Mouse (Mus musculus) lung, postnatal 25 days (tissue): ENCODE data around the gene Dgkh.
"Not testable (repeated sequence)": the region's sequence is repeated elsewhere in the genome, so short reads cannot be mapped to it uniquely, and the experiment has no call there.

ENCODE experiments used
- DNase-seq: peaks from one replicate; pipeline ENCODE4 v3.0.0; 2022; ENCODE audit warnings: low spot score

The Dgkh gene

GRCm38 (mm10) chr14:78732617-78733312, at the start of gene Dgkh:
TSS of gene Dgkh (minus strand) at chr14:78732776.
- peak; percentile 94 for DNase-seq

GRCm38 (mm10) chr14:78777215-78777614, 44.6 kb upstream of the Dgkh start:
- no peak for DNase-seq

GRCm38 (mm10) chr14:78776659-78777058, 44.1 kb upstream of the Dgkh start:
- no peak for DNase-seq

GRCm38 (mm10) chr14:78775699-78776098, 43.1 kb upstream of the Dgkh start:
- DNase-seq: no peak

- no peak for DNase-seq
These were observed 42.6 kb upstream of the Dgkh start for GRCm38 (mm10) chr14:78775226-78775625.

GRCm38 (mm10) chr14:78770457-78770856, 37.9 kb upstream of the Dgkh start:
- DNase-seq: no peak

GRCm38 (mm10) chr14:78761064-78761463, 28.5 kb upstream of the Dgkh start:
- DNase-seq: no peak

- no peak for DNase-seq
These were observed 26.9 kb upstream of the Dgkh start for GRCm38 (mm10) chr14:78759491-78759890.

- peak; percentile 7 for DNase-seq
These were observed 22.7 kb upstream of the Dgkh start for GRCm38 (mm10) chr14:78755316-78755715.

GRCm38 (mm10) chr14:78748692-78749091, 16.1 kb upstream of the Dgkh start:
- no peak for DNase-seq

- DNase-seq: no peak
These were observed 15.5 kb upstream of the Dgkh start for GRCm38 (mm10) chr14:78747969-78748651.

GRCm38 (mm10) chr14:78747454-78747853, 14.9 kb upstream of the Dgkh start:
- DNase-seq: no peak

GRCm38 (mm10) chr14:78734605-78735004, 2.0 kb upstream of the Dgkh start:
- no peak for DNase-seq

GRCm38 (mm10) chr14:78734203-78734602, 1.6 kb upstream of the Dgkh start:
- DNase-seq: not testable (repeated sequence)

GRCm38 (mm10) chr14:78733366-78734076, 945 bp upstream of the Dgkh start:
- DNase-seq: peak; percentile 5

- peak; percentile 74 for DNase-seq
These were observed 542 bp downstream of the Dgkh start for GRCm38 (mm10) chr14:78731852-78732616.

- peak; percentile 38 for DNase-seq
These were observed 1.3 kb downstream of the Dgkh start for GRCm38 (mm10) chr14:78731240-78731639.

- DNase-seq: no peak
These were observed 6.6 kb downstream of the Dgkh start for GRCm38 (mm10) chr14:78725976-78726375.

- DNase-seq: peak; percentile 45
These were observed 7.1 kb downstream of the Dgkh start for GRCm38 (mm10) chr14:78725307-78725956.

- DNase-seq: peak; percentile 50
These were observed 7.9 kb downstream of the Dgkh start for GRCm38 (mm10) chr14:78724414-78725306.

GRCm38 (mm10) chr14:78723655-78724054, 8.9 kb downstream of the Dgkh start:
- DNase-seq: not testable (repeated sequence)
